Mouse (Mus musculus): ENCODE data around the gene Ccl17. TPM values are rescaled to one million over a fixed set of nuclear protein-coding genes. Genes with fewer than 3 reads are reported as not detected.
A peak's percentile ranks its signal among the peaks of the same experiment; 100 is the strongest.

Gene Ccl17
- total RNA-seq, 2 experiments from 2014 or later, result 3.4 to 6.0 TPM

DNA sequence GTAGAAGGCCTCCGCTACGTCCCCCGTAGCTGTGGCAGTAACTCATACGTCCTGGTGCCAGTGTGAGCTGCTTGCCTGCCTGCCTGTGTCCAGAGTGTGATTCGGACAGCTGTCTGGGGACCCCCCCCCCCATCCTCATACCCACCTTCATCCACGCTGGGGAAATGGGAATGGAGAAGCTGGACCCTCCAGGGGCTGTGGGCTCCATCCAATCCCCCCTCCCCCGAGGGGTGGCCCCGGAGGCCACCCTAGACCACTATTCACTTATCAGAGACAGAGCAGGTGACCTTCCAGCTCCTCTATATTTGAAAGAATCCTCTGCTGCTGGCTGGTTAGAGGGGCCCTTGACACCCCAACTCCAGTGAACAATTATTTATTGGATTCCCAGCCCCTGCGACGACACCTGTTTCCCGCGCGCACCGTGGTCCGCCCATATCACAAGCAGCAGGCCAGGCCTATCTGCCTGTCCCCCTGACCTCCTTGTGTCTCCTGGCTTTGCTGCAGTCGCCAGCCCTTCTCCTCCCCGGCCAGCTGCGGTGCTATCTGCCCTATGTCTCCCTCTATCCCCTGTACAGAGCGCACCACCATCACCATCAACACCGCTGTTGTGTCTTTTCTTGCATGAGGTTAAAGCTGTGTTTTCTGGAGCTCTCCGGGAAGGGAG, 29.6 kb upstream of the Ccl17 start:
- H3K4me3 ChIP-seq, result no peak overlapping the region
- no peak for TF ChIP-seq CTCF (conservative IDR thresholded peaks at IDR 0.05)
- DNase-seq (ENCODE audit: low spot score in 2 of 2), result no peak
- H3K27ac ChIP-seq, result no peak overlapping the region

- no peak for TF ChIP-seq CTCF (conservative IDR thresholded peaks at IDR 0.05)
- no peak overlapping the region for H3K27ac ChIP-seq
- H3K4me3 ChIP-seq, result no peak overlapping the region
- no peak for DNase-seq (ENCODE audit: low spot score in 2 of 2)
Measured at GRCm38 (mm10) chr8:94781155-94781837, 29.0 kb upstream of the Ccl17 start.

DNA sequence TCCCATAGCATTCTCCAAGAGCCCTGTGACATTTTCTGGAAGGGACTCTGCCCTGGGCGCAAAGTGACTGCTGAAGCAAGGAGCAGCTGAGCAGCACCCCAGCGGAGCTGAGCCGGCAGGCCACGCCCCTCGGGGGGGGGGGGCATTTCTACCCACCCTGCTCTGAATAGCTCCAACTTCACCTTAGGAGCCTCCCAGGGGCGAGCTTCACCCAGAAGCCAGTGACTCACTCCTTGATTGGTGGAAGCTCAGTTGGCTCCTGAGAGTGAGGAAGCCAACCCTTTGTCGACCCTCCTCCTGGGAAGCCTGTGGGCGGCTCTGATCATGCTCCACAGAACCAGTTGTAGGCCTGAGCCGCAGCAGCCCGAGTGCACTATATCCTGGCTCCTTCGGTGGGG, 28.4 kb upstream of the Ccl17 start:
- no peak for TF ChIP-seq CTCF (conservative IDR thresholded peaks at IDR 0.05)
- no peak overlapping the region for H3K27ac ChIP-seq
- DNase-seq (ENCODE audit: low spot score in 2 of 2), result no peak

GRCm38 (mm10) chr8:94783890-94784289, 26.4 kb upstream of the Ccl17 start:
- no peak for TF ChIP-seq CTCF (conservative IDR thresholded peaks at IDR 0.05)
- no peak overlapping the region for H3K4me3 ChIP-seq
- no peak overlapping the region for H3K27ac ChIP-seq
- DNase-seq (ENCODE audit: low spot score in 2 of 2), result no peak

More for the DNA sequence above, 28.4 kb upstream of the Ccl17 start:
- H3K4me3 ChIP-seq, result no peak overlapping the region

DNA sequence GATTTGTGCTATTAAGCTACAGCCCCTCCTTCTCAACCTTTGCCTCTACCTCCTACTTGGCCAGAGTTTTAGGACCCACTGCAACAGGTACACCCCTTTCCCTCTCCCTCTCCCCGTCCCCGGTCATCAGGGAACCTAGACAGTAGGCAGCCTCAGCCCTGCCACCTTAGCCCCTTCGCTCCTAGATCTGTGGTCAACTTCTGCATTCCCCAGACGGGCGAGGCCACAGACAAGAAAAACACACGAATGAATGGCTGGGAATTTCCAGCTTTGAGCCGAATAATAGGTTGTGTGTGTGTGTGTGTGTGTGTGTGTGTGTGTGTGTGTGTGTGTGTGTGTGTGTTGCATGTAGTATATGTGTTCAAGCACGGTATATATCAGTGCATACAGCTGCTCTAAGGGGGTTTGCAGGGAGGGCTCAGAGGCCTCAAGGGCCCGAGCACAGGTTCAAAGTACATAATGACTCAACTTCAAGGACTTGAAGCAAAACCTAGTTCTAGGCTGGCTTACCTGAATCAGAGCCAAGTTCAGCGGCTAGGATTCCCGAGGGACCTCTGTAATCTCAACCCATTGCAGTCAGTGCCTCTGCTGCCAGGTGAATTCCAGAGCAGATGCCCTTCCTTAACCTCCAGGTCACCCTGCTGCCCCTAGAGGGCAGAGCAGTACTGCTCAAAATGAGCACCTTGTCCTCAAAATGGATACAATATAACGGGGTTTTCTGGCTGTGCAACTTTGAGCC, 24.8 kb upstream of the Ccl17 start:
- DNase-seq (ENCODE audit: low spot score in 2 of 2), result no peak
- Histone ChIP-seq H3K27ac (no peak overlapping the region), H3K4me3 (no peak overlapping the region)
- peak; percentile 72 for TF ChIP-seq CTCF (conservative IDR thresholded peaks at IDR 0.05)

- H3K4me3 ChIP-seq, result no peak overlapping the region
- no peak for DNase-seq (ENCODE audit: low spot score in 2 of 2)
- TF ChIP-seq CTCF (conservative IDR thresholded peaks at IDR 0.05), result no peak
- no peak overlapping the region for H3K27ac ChIP-seq
Measured at GRCm38 (mm10) chr8:94785995-94786595, 24.2 kb upstream of the Ccl17 start.

GRCm38 (mm10) chr8:94787524-94788501, 22.4 kb upstream of the Ccl17 start:
- DNase-seq (ENCODE audit: low spot score in 2 of 2), result no peak
- Histone ChIP-seq H3K27ac (no peak overlapping the region), H3K4me3 (no peak overlapping the region)
- no peak for TF ChIP-seq CTCF (conservative IDR thresholded peaks at IDR 0.05)

- no peak for TF ChIP-seq CTCF (conservative IDR thresholded peaks at IDR 0.05)
Measured at GRCm38 (mm10) chr8:94789256-94789955, 20.8 kb upstream of the Ccl17 start.

DNA sequence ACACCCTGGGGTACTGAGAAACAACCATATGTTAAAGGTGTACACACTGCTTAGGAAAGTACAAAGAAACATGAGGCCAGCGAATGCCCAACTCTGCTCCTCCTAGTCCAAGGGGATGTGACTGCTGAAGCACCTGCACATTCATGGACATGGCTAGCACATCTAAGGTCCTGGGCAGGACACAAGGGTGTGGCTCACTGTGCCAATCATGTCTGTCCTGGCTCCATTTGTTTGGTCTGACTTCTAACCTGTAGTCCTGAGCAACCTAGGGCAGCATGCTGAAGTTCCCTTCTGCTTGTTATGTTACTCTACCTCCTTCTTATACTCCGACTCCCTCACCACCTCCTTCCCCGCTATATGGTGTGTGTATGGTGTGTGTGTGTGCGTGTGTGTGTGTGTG, 15.9 kb upstream of the Ccl17 start:
- H3K4me3 ChIP-seq, result no peak overlapping the region
- H3K27ac ChIP-seq, result no peak overlapping the region
- DNase-seq (ENCODE audit: low spot score in 2 of 2), result no peak
- TF ChIP-seq CTCF (conservative IDR thresholded peaks at IDR 0.05), result no peak

More at GRCm38 (mm10) chr8:94789256-94789955, 20.8 kb upstream of the Ccl17 start:
- no peak for DNase-seq (ENCODE audit: low spot score in 2 of 2)
- Histone ChIP-seq H3K27ac (no peak overlapping the region), H3K4me3 (no peak overlapping the region)

- no peak for DNase-seq (ENCODE audit: low spot score in 2 of 2)
- Histone ChIP-seq H3K27ac (no peak overlapping the region), H3K4me3 (no peak overlapping the region)
- TF ChIP-seq CTCF (conservative IDR thresholded peaks at IDR 0.05), result peak; percentile 34; the same call in 1 of the 2 replicates
Measured at GRCm38 (mm10) chr8:94794782-94795181, 15.5 kb upstream of the Ccl17 start.

DNA sequence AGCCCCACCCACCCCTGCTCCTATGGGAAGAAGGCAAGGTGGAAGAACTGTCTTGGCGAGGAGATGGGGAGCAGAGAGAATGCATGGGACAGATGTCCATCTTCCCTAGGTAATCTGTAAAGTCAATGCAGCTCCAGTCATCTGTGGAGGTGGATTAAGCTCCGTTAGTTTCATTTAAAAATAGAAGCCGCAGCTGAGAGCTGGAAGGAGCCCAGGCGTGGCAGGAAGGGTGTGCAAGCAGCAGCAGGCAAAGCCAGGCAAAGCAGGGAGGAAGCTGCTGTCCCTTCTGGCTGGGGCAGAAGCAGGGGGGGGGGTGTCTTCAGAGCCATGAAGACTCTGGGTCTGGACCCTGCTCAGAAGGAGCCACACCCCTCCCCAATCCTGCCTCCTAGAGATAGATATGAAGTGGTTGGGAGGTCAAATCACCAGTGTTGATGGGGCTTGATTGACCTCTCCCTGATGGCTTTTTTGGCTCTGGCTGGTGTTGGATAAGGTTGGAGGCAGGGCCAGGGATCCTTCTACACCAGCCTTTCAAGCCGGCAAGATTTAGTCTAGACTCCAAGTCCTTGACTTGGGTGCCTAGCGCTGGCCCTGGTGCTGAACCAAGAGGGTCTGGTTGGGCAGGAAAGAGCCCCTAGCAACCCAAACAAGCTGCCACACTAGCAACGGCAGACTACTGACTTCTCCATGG, 9.8 kb upstream of the Ccl17 start:
- TF ChIP-seq CTCF (conservative IDR thresholded peaks at IDR 0.05), result no peak
- peak in 1 of 2 experiments; percentile 58 for DNase-seq (ENCODE audit: low spot score in 2 of 2)
- Histone ChIP-seq H3K4me3 (no peak overlapping the region), H3K27ac (peak overlapping the region; percentile 57; the same call in 1 of the 2 replicates)
